13 mouse cellular contexts compared by ENCODE assay signal in genomic region chr19:41697807-41698515, GRCm38 (mm10). TPM values are rescaled to one million over a fixed set of nuclear protein-coding genes. Genes with fewer than 3 reads are reported as not detected.
DNase-seq lines count a peak whose midpoint lies in the region; ATAC-seq and TF ChIP-seq lines count a peak whose summit lies in the region.
"Had no signal": no experiment of that assay in that cellular context is flagged by ENCODE, and none has a peak within 500 bp of the region (broad histone marks: within the 10 kb centered on the region; RNA-seq: fewer than 3 reads in every experiment).

No protein-coding gene starts in this region.

- peaks cover 7% of the 10 kb centered on the region; the same call in 1 of the 2 replicates for H3K4me1 ChIP-seq in kidney, embryonic 15.5 days
- no peaks in the 10 kb centered on the region for H3K4me1 ChIP-seq in kidney, adult 2 months (ENCODE audit: control insufficient read depth, insufficient read depth, low read length)
- peaks cover 3% of the 10 kb centered on the region for H3K4me1 ChIP-seq in embryonic facial prominence, embryonic 11.5 days (ENCODE audit: control insufficient read depth, insufficient read depth, low read length)
- H3K4me1 ChIP-seq in hindbrain, embryonic 15.5 days (replicated peaks): peaks cover 66% of the 10 kb centered on the region

- H3K27me3 ChIP-seq in kidney, embryonic 15.5 days: 0 out of 2 replicates have a peak, but pooled peaks cover 6% of the 10 kb centered on the region
- H3K27me3 ChIP-seq in kidney, adult 2 months (replicated peaks; ENCODE audit: control insufficient read depth, insufficient read depth, low read length): no peaks in the 10 kb centered on the region
- H3K27me3 ChIP-seq in embryonic facial prominence, embryonic 11.5 days (ENCODE audit: control insufficient read depth, insufficient read depth, low read length): no peaks in the 10 kb centered on the region
- peaks cover 5% of the 10 kb centered on the region for H3K27me3 ChIP-seq in hindbrain, embryonic 15.5 days
- H3K27me3 ChIP-seq in myocyte (ENCODE audit: control insufficient read depth, insufficient read depth, insufficient read length): peaks cover 25% of the 10 kb centered on the region

- no peak overlapping the region for H3K27ac ChIP-seq in kidney, embryonic 15.5 days
- no peak overlapping the region for H3K27ac ChIP-seq in kidney, adult 2 months (ENCODE audit: insufficient read depth, low read depth, low read length)
- H3K27ac ChIP-seq in embryonic facial prominence, embryonic 11.5 days (replicated peaks; ENCODE audit: low read depth, low read length): 0 out of 2 replicates have a peak overlapping the region, but pooled peaks have one; percentile 28
- H3K27ac ChIP-seq in hindbrain, embryonic 15.5 days (replicated peaks): peak overlapping the region; percentile 21; the same call in 1 of the 2 replicates
- H3K27ac ChIP-seq: gastrocnemius, adult 2 months; heart, embryonic 15.5 days had no signal

- H3K9ac ChIP-seq in kidney, embryonic 15.5 days: no peak overlapping the region
- no peak overlapping the region for H3K9ac ChIP-seq in embryonic facial prominence, embryonic 11.5 days (replicated peaks; ENCODE audit: low read length)
- no peak overlapping the region for H3K9ac ChIP-seq in hindbrain, embryonic 15.5 days
- H3K9ac ChIP-seq: heart, embryonic 15.5 days; liver, postnatal 0 days had no signal

- H3K4me2 ChIP-seq in kidney, embryonic 15.5 days: no peak overlapping the region
- H3K4me2 ChIP-seq in embryonic facial prominence, embryonic 11.5 days (ENCODE audit: low read depth, low read length): no peak overlapping the region
- no peak overlapping the region for H3K4me2 ChIP-seq in hindbrain, embryonic 15.5 days
- H3K4me2 ChIP-seq in myocyte (ENCODE audit: low read depth): peak overlapping the region; percentile 25
- H3K4me2 ChIP-seq: heart, embryonic 15.5 days had no signal

- H3K36me3 ChIP-seq in kidney, embryonic 15.5 days: no peaks in the 10 kb centered on the region
- no peaks in the 10 kb centered on the region for H3K36me3 ChIP-seq in kidney, adult 2 months (ENCODE audit: control insufficient read depth, insufficient read depth, low read length)
- no peaks in the 10 kb centered on the region for H3K36me3 ChIP-seq in embryonic facial prominence, embryonic 11.5 days (replicated peaks; ENCODE audit: control insufficient read depth, insufficient read depth, low read depth, low read length)
- H3K36me3 ChIP-seq in hindbrain, embryonic 15.5 days: no peaks in the 10 kb centered on the region
- no peaks in the 10 kb centered on the region for H3K36me3 ChIP-seq in myocyte (ENCODE audit: control insufficient read depth, insufficient read depth)
- H3K36me3 ChIP-seq: heart, embryonic 15.5 days had no signal

- H3ac ChIP-seq in myocyte (ENCODE audit: control insufficient read depth, insufficient read length): no peak overlapping the region

- H3K9me3 ChIP-seq in kidney, embryonic 15.5 days (replicated peaks): no peaks in the 10 kb centered on the region
- H3K9me3 ChIP-seq in embryonic facial prominence, embryonic 11.5 days (replicated peaks; ENCODE audit: control insufficient read depth, low read length): no peaks in the 10 kb centered on the region
- no peaks in the 10 kb centered on the region for H3K9me3 ChIP-seq in hindbrain, embryonic 15.5 days
- H3K9me3 ChIP-seq: heart, embryonic 15.5 days had no signal

- H3K79me2 ChIP-seq in myocyte (ENCODE audit: control insufficient read depth, insufficient read depth): no peaks in the 10 kb centered on the region

- ATAC-seq in kidney, embryonic 15.5 days (replicated peaks; ENCODE audit: low FRiP score): peak; percentile 79; the same call in 1 of the 2 replicates
- ATAC-seq in embryonic facial prominence, embryonic 11.5 days (replicated peaks; ENCODE audit: insufficient number of reproducible peaks, low FRiP score, low TSS enrichment, low read depth): 0 out of 2 replicates have a peak, but pooled peaks have one; percentile 15
- ATAC-seq in hindbrain, embryonic 15.5 days (ENCODE audit: low FRiP score, low read depth): peak; percentile 33; the same call in 1 of the 2 replicates
- ATAC-seq: liver, postnatal 0 days had no signal

- H3K4me3 ChIP-seq in kidney, embryonic 15.5 days (replicated peaks): no peak overlapping the region
- H3K4me3 ChIP-seq in kidney, adult 2 months (ENCODE audit: insufficient read depth, low read depth, low read length): no peak overlapping the region
- no peak overlapping the region for H3K4me3 ChIP-seq in embryonic facial prominence, embryonic 11.5 days (ENCODE audit: low read depth, low read length)
- no peak overlapping the region for H3K4me3 ChIP-seq in hindbrain, embryonic 15.5 days
- H3K4me3 ChIP-seq in myocyte: no peak overlapping the region
- H3K4me3 ChIP-seq: gastrocnemius, adult 2 months; heart, embryonic 15.5 days had no signal

- no peak for TF ChIP-seq CTCF in kidney, adult 2 months (conservative IDR thresholded peaks at IDR 0.05; ENCODE audit: insufficient read depth, insufficient read length, low read depth, low read length)

- no peak for TF ChIP-seq POLR2A in kidney, adult 2 months (IDR thresholded peaks at IDR 0.05; ENCODE audit: low read depth, low read length)
- TF ChIP-seq POLR2A in myocyte (IDR thresholded peaks at IDR 0.05; ENCODE audit: insufficient read length, low read depth): no peak

- WGBS in kidney, embryonic 15.5 days: 62% methylated on average over 6 of the region's 6 CpGs
- 69% methylated on average over 6 of the region's 6 CpGs for WGBS in kidney, adult 2 months
- 73% methylated on average over 6 of the region's 6 CpGs for WGBS in embryonic facial prominence, embryonic 11.5 days
- 43% methylated on average over 6 of the region's 6 CpGs for WGBS in hindbrain, embryonic 15.5 days

- no peak for DNase-seq in kidney, adult 2 months
- DNase-seq in embryonic facial prominence, embryonic 11.5 days (ENCODE audit: low spot score): no peak
- no peak for DNase-seq in urinary bladder, postnatal 10 days (ENCODE audit: low spot score)
- no peak for DNase-seq in cerebellum, adult 11 months
- no peak for DNase-seq in cerebellum, postnatal 10 days
- DNase-seq: gastrocnemius, adult 2 months; kidney, adult 11 months; liver, postnatal 0 days; thymus, adult 2 months had no signal

TF ChIP-seq in myocyte, 11 proteins besides CTCF, POLR2A, EP300 and RAD21:
- no peak for TF ChIP-seq CEBPB (IDR thresholded peaks at IDR 0.05; ENCODE audit: insufficient read depth, poor library complexity, severe bottlenecking)
- TF ChIP-seq POLR2AphosphoS2 (IDR thresholded peaks at IDR 0.05; ENCODE audit: insufficient read length, low read depth): no peak
- no peak for TF ChIP-seq TCF3 (IDR thresholded peaks at IDR 0.05; ENCODE audit: insufficient read length, low read depth)
- TF ChIP-seq USF1 (IDR thresholded peaks at IDR 0.05; ENCODE audit: low read depth): no peak
- TF ChIP-seq MAX (IDR thresholded peaks at IDR 0.05; ENCODE audit: low read depth): no peak
- TF ChIP-seq REST (IDR thresholded peaks at IDR 0.05; ENCODE audit: insufficient read depth, insufficient read length): no peak
- TF ChIP-seq SRF (IDR thresholded peaks at IDR 0.05; ENCODE audit: control insufficient read depth, insufficient read length, low read depth): no peak
- TF ChIP-seq TCF12 (IDR thresholded peaks at IDR 0.05; ENCODE audit: insufficient read depth, poor library complexity, severe bottlenecking): no peak
- TF ChIP-seq MYOD1 (IDR thresholded peaks at IDR 0.05; ENCODE audit: control insufficient read depth in 1 of 3, insufficient read length in 2 of 3, low read depth in 2 of 3): no peak
- TF ChIP-seq MYOG (IDR thresholded peaks at IDR 0.05; ENCODE audit: control insufficient read depth in 1 of 3, insufficient read depth in 1 of 3, insufficient read length in 2 of 3, low read depth in 2 of 3): no peak
- TF ChIP-seq E2F4 (IDR thresholded peaks at IDR 0.05; ENCODE audit: insufficient read depth): no peak

RNA-seq across cellular contexts. Expression of gene Slit1, which starts 45.5 kb away (rescaled TPM):
- polyA plus RNA-seq in kidney, embryonic 15.5 days (2015; fragmentation: Nextera tagmentation; extraction: Ambion mirVana): 6.1 and 6.3 TPM in 2 replicates
- 0.05 and 0.17 TPM in 2 replicates for polyA plus RNA-seq in kidney, adult 2 months (2012; rRNA removed)
- 2.1 TPM in 2 replicates for polyA plus RNA-seq in embryonic facial prominence, embryonic 11.5 days (2014; fragmentation: Nextera tagmentation; extraction: Ambion mirVana)
- polyA plus RNA-seq in hindbrain, embryonic 15.5 days (2015; fragmentation: Nextera tagmentation; extraction: Ambion mirVana): 23.5 and 25.7 TPM in 2 replicates
- polyA plus RNA-seq in myocyte (2012; fragmentation: generic; extraction: Trizol): 0.80 TPM

Comparison
In these comparisons a context has a peak if more than half of its experiments do, and no peak if none do; other contexts are left out.
1. ATAC-seq: peak in every context shown above with its lines; median percentile 79 in kidney, embryonic 15.5 days; 33 in hindbrain, embryonic 15.5 days; 15 in embryonic facial prominence, embryonic 11.5 days.
2. H3K27ac ChIP-seq: peak in embryonic facial prominence, embryonic 11.5 days (single experiment) and hindbrain, embryonic 15.5 days (single experiment); none in kidney, embryonic 15.5 days (single experiment) and kidney, adult 2 months (single experiment).